Comparison of ENCODE assay signal across 8 mouse cellular contexts in genomic region chr17:84837780-84838179, GRCm38 (mm10). TPM values are rescaled to one million over a fixed set of nuclear protein-coding genes. Genes with fewer than 3 reads are reported as not detected.
A peak's percentile ranks its signal among the peaks of the same experiment; 100 is the strongest.
DNase-seq lines count a peak whose midpoint lies in the region; ATAC-seq lines count a peak whose summit lies in the region.

No protein-coding gene starts in this region.

- DNase-seq in WW6 (ENCODE audit: low read depth, low spot score), result peak; percentile 50
- DNase-seq in cerebellum, adult 9-11 months, result peak; percentile 78
- DNase-seq in frontal cortex, postnatal 10 days (ENCODE audit: low spot score in 2 of 2), result peak; percentile 34 to 71
- peak; percentile 82 for DNase-seq in induced T-regulatory cell, adult 2 months (ENCODE audit: low read depth)
- DNase-seq in left cerebral cortex, adult 18-20 months (ENCODE audit: low spot score in 2 of 2), result peak; percentile 70 to 82
- peak; percentile 76 to 83 for DNase-seq in right cerebral cortex, postnatal 10 days (ENCODE audit: low spot score in 2 of 2)
- DNase-seq in yolk sac, embryonic 10.5 days (ENCODE audit: low spot score), result peak; percentile 28

- ATAC-seq in megakaryocyte progenitor cell, adult 5-6 weeks (replicated peaks; ENCODE audit: poor library complexity), result peak; percentile 99

RNA-seq across cellular contexts. Expression of gene Lrpprc, which starts 47.2 kb away (rescaled TPM):
- 10 to 100 TPM; 55.4 to 63.3 TPM for total RNA-seq in left cerebral cortex, adult 18-20 months (2021)
- 42.0 and 53.0 TPM in 2 replicates for total RNA-seq in megakaryocyte progenitor cell, adult 5-6 weeks (2015)
- total RNA-seq in megakaryocyte progenitor cell, adult 5-6 weeks (2017), result 76.3 and 91.4 TPM in 2 replicates

Comparison
In these comparisons a context has a peak if more than half of its experiments do, and no peak if none do; other contexts are left out.
1. Peak in every context shown above with its lines: DNase-seq and ATAC-seq.
2. DNase-seq: peak in every context shown above with its lines; median percentile 82 in induced T-regulatory cell, adult 2 months; 80 in right cerebral cortex, postnatal 10 days; 78 in cerebellum, adult 9-11 months; 76 in left cerebral cortex, adult 18-20 months; 52 in frontal cortex, postnatal 10 days; 50 in WW6; 28 in yolk sac, embryonic 10.5 days.